Mouse (Mus musculus): ENCODE data around the gene Gm26938. TPM values are rescaled to one million over a fixed set of nuclear protein-coding genes. Genes with fewer than 3 reads are reported as not detected.

The Gm26938 gene
- total RNA-seq, 1 experiment from 2014 or later = not detected

GRCm38 (mm10) chr5:139818056-139818455, 8.2 kb downstream of the Gm26938 start:
- ATAC-seq (replicated peaks; ENCODE audit: insufficient number of reproducible peaks, low FRiP score, low TSS enrichment, poor library complexity, severe bottlenecking) = no peak

GRCm38 (mm10) chr5:139817292-139817691, 8.9 kb downstream of the Gm26938 start:
- ATAC-seq (replicated peaks; ENCODE audit: insufficient number of reproducible peaks, low FRiP score, low TSS enrichment, poor library complexity, severe bottlenecking) = no peak

GRCm38 (mm10) chr5:139816445-139816844, 9.8 kb downstream of the Gm26938 start:
- ATAC-seq (replicated peaks; ENCODE audit: insufficient number of reproducible peaks, low FRiP score, low TSS enrichment, poor library complexity, severe bottlenecking) = no peak

GRCm38 (mm10) chr5:139815964-139816363, 10.2 kb downstream of the Gm26938 start:
- no peak for ATAC-seq (replicated peaks; ENCODE audit: insufficient number of reproducible peaks, low FRiP score, low TSS enrichment, poor library complexity, severe bottlenecking)

GRCm38 (mm10) chr5:139813963-139814381, 12.2 kb downstream of the Gm26938 start:
- ATAC-seq (replicated peaks; ENCODE audit: insufficient number of reproducible peaks, low FRiP score, low TSS enrichment, poor library complexity, severe bottlenecking) = no peak

- ATAC-seq (replicated peaks; ENCODE audit: insufficient number of reproducible peaks, low FRiP score, low TSS enrichment, poor library complexity, severe bottlenecking) = no peak
Observed at GRCm38 (mm10) chr5:139813126-139813490, 13.1 kb downstream of the Gm26938 start.

- no peak for ATAC-seq (replicated peaks; ENCODE audit: insufficient number of reproducible peaks, low FRiP score, low TSS enrichment, poor library complexity, severe bottlenecking)
Observed at GRCm38 (mm10) chr5:139812398-139813125, 13.6 kb downstream of the Gm26938 start.

- ATAC-seq (replicated peaks; ENCODE audit: insufficient number of reproducible peaks, low FRiP score, low TSS enrichment, poor library complexity, severe bottlenecking) = no peak
Observed at GRCm38 (mm10) chr5:139811677-139812397, 14.4 kb downstream of the Gm26938 start.

GRCm38 (mm10) chr5:139809397-139809796, 16.8 kb downstream of the Gm26938 start:
- ATAC-seq (replicated peaks; ENCODE audit: insufficient number of reproducible peaks, low FRiP score, low TSS enrichment, poor library complexity, severe bottlenecking) = no peak

GRCm38 (mm10) chr5:139805924-139806323, 20.3 kb downstream of the Gm26938 start:
- ATAC-seq (replicated peaks; ENCODE audit: insufficient number of reproducible peaks, low FRiP score, low TSS enrichment, poor library complexity, severe bottlenecking) = no peak

GRCm38 (mm10) chr5:139804573-139805111, 21.6 kb downstream of the Gm26938 start:
- no peak for ATAC-seq (replicated peaks; ENCODE audit: insufficient number of reproducible peaks, low FRiP score, low TSS enrichment, poor library complexity, severe bottlenecking)

- 0 out of 2 replicates have a peak, but pooled peaks have one; percentile 1 for ATAC-seq (replicated peaks; ENCODE audit: insufficient number of reproducible peaks, low FRiP score, low TSS enrichment, poor library complexity, severe bottlenecking)
Observed at GRCm38 (mm10) chr5:139804107-139804551, 22.1 kb downstream of the Gm26938 start.

GRCm38 (mm10) chr5:139803601-139804102, 22.6 kb downstream of the Gm26938 start:
- 0 out of 2 replicates have a peak, but pooled peaks have one; percentile 11 for ATAC-seq (replicated peaks; ENCODE audit: insufficient number of reproducible peaks, low FRiP score, low TSS enrichment, poor library complexity, severe bottlenecking)

GRCm38 (mm10) chr5:139803165-139803564, 23.0 kb downstream of the Gm26938 start:
- ATAC-seq (replicated peaks; ENCODE audit: insufficient number of reproducible peaks, low FRiP score, low TSS enrichment, poor library complexity, severe bottlenecking) = no peak

- ATAC-seq (replicated peaks; ENCODE audit: insufficient number of reproducible peaks, low FRiP score, low TSS enrichment, poor library complexity, severe bottlenecking) = no peak
Observed at GRCm38 (mm10) chr5:139801880-139802279, 24.3 kb downstream of the Gm26938 start.

GRCm38 (mm10) chr5:139801231-139801630, 25.0 kb downstream of the Gm26938 start:
- no peak for ATAC-seq (replicated peaks; ENCODE audit: insufficient number of reproducible peaks, low FRiP score, low TSS enrichment, poor library complexity, severe bottlenecking)

- ATAC-seq (replicated peaks; ENCODE audit: insufficient number of reproducible peaks, low FRiP score, low TSS enrichment, poor library complexity, severe bottlenecking) = no peak
Observed at GRCm38 (mm10) chr5:139799801-139800590, 26.2 kb downstream of the Gm26938 start.

GRCm38 (mm10) chr5:139799041-139799440, 27.2 kb downstream of the Gm26938 start:
- no peak for ATAC-seq (replicated peaks; ENCODE audit: insufficient number of reproducible peaks, low FRiP score, low TSS enrichment, poor library complexity, severe bottlenecking)
